Mouse (Mus musculus) ovary, postnatal 36 days (tissue): ENCODE measurements around the gene Ankrd35.
"Not testable (repeated sequence)": the region's sequence is repeated elsewhere in the genome, so short reads cannot be mapped to it uniquely, and the experiment has no call there.

Experiments used
- DNase-seq: peaks from one replicate; pipeline ENCODE4 v3.0.0; 2022; ENCODE audit warnings: low spot score, mixed read lengths

The Ankrd35 gene

GRCm38 (mm10) chr3:96673514-96673913, 3.6 kb downstream of the Ankrd35 start:
- no peak for DNase-seq

DNA sequence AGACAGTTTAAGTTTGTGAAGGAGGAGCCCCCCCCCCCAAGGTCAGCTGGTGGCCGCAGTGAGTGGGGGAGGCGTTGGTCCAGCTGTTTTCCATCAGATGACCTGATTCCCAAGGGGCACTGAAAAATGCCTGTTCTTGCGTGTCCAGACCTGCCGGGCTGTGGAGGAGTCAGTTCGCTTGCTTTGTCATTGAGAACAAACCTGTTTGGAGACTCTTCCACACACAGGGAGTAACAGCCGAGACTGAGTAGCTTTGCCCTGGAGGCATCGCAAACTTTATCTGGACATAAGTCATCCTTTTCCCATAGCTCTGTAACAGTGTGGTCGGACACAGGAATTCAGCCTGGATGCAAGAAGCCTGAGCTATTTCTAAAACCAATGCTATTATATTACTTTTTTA, 4.5 kb downstream of the Ankrd35 start:
- DNase-seq = peak; percentile 16

GRCm38 (mm10) chr3:96675171-96675570, 5.2 kb downstream of the Ankrd35 start:
- no peak for DNase-seq

GRCm38 (mm10) chr3:96675690-96676089, 5.8 kb downstream of the Ankrd35 start:
- DNase-seq = no peak

DNA sequence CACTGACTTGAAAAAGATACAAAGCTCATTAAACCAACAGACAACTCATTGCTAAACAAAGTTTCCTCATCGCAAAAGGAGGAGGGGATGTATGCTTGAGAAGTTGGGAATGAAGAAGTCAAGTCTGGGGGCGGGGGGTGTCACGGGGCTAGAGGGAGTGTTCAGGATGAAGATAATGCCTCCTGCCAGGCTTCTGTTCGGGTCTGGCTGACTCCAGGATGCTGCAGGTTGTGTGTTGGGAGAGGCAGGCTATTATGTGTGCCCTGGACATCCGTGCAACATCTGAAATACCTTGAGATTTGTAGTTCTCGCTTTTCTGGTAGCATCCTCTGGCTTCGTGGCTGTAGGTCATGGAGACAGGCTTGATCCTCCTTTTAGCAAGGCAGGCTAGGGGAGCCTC, 8.5 kb downstream of the Ankrd35 start:
- DNase-seq = no peak

GRCm38 (mm10) chr3:96679159-96679674, 9.3 kb downstream of the Ankrd35 start:
- DNase-seq = no peak

DNA sequence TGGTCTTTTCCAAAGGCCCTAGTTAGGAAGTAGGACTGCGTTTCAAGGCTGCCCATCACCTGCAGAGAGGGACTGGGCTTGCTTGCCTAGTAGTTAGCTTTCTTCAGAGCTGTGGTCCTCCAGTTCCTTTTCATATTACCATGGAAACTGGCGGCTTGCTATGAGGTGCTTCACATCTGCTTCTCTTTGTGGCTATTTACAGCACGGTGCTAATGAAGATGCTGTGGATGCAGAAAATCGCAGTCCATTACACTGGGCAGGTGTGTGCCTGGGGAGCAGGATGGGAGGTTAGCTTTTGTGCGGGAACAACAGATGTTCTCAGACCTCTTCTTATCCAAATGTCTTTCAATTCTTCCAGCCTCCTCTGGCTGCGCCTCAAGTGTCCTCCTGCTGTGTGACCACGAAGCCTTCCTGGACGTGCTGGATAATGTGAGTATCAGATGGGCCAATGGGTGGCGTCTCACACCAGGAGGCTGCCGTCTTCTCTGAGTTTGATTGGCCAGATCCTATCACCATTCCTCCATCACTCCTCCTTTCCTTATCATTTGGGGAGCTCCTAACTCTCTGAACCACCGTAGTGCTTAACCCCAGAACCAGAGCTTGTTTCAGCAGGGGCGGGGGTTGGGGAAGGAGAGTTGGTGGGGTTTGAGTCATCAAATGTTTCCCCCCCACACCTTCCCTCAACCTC, 10.5 kb downstream of the Ankrd35 start:
- no peak for DNase-seq

DNA sequence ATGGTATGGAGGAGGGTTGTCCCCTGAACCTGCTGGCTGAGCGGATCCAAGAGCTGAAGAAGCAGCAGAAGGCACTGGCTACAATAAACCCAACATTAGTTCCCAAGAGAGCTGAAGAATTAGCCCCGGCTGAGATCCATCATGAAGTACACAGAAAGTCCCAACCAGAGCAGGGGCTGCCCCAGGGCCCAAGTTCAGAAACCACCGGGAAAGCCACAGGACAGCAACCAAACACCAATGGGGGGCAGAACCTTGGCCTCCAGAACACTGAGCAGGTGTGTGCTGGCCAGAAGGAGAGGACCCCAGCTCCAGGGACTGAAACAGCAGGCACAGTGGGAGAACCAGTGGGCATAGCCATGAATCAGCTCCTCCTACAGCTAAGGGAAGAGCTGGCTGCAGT, 13.6 kb downstream of the Ankrd35 start:
- no peak for DNase-seq

DNA sequence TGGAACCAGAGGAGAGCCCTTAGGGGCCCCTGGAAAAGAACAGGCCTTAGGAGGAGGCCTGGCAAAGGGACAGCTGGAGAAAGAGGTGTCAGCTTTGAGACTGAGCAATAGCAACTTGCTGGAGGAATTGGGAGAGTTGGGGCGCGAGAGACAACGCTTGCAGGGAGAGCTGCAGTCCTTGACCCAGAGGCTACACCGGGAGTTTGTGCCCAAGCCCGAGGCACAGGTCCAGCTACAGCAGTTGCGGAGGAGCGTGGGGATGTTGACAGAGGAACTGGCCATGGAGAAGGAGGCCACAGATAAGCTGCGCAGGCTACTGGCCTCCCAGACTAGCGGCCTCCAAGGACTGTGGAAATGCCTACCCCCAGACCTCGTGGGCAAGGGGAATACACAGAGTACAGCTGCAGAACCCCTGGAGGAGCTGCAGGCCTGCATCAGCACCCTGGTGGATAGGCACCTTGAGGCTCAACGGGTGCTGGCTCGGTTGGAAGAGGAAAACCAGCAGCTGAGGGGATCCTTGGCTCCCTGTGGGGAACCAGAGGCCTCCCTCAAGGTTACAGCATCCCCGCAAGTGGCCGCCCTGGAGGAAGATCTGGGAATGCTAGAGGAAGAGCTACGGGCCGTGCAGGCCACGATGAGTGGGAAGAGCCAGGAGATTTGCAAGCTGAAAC, 14.4 kb downstream of the Ankrd35 start:
- peak; percentile 72 for DNase-seq

GRCm38 (mm10) chr3:96684822-96685156, 14.9 kb downstream of the Ankrd35 start:
- no peak for DNase-seq

- not testable (repeated sequence) for DNase-seq
These were observed 16.1 kb downstream of the Ankrd35 start for GRCm38 (mm10) chr3:96686057-96686456.

DNA sequence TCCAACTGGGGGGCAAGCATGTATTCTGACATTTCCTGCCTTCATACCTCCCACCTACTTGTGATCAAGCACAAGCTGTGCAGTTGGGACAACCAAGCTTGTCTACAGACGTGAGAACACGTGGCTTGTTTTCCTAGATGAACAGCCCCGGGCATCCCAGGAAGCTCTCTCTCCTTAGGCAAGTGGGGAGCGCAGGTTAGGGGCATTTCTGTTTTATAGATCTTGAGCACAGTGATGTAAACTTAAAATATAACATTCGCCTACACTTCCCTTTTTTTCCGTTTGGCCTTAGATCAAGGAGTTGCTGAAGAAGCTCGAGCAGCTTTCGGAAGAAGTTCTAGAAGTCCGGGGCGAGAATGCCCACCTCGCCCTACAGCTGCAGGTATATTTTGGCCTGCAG, 18.9 kb downstream of the Ankrd35 start:
- no peak for DNase-seq

DNA sequence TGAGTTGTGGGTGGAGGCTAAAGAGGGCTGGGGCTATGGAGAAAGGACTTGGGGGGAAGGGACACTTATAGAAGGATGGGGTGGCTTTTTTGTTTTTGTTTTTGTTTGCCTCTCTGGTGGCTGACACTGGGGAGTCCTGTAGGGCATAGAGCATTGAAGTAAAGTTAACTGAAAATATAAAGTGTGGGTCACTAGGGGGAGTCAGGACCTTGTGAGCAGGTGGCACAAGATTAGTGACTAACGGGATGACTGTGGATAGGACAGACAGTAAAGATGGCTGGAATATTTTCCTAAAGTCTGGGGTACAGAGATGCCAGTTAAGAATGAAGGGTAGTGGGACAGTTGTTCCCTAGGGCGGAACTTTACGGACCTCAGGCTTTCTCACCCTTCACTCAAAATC, 20.4 kb downstream of the Ankrd35 start:
- no peak for DNase-seq

- DNase-seq = peak; percentile 62
These were observed 22.6 kb downstream of the Ankrd35 start for GRCm38 (mm10) chr3:96692506-96692905.

DNA sequence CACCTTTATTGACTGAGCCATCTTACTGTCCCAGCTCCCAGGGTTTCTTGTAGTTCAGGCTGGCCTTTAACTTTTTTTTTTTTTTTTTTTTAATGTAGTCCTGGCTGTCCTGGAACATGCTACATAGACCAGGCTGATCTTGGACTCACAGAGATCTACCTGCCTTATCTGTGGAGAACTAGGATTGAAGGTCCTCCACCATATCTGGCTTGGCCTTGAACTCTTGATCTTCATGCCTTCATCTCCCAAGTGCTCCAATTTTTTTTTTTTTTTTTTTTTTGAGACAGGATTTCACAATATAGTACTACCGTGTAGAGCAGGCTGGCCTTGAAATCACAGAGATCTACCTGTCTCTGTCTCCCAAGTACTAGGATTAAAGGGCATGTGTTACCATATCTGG, 23.6 kb downstream of the Ankrd35 start:
- no peak for DNase-seq

GRCm38 (mm10) chr3:96696198-96696765, 26.4 kb downstream of the Ankrd35 start, which contains the start of gene Pias3:
TSS of gene Pias3 (plus strand) at chr3:96696384.
- DNase-seq = peak; percentile 88

GRCm38 (mm10) chr3:96696766-96697732, 27.1 kb downstream of the Ankrd35 start:
- DNase-seq = peak; percentile 94

GRCm38 (mm10) chr3:96698993-96699690, 29.2 kb downstream of the Ankrd35 start:
- DNase-seq = no peak

DNA sequence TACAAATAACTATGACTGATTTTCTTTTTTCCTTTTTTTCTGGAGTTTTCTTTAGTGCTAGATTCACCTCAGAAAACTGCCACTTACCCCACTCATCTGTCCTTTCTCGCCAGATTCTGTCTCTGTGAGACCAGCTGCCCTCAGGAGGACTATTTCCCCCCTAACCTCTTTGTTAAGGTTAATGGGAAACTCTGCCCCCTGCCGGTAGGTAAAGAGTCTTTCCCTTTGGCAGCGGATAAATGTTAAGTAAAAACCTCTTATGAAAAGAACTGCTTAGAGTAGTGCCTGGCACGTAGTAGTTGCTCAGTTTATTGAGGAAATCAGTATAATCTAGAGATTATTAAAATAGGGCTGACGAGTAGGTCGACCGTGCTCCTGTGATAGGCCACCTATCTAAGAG, 30.4 kb downstream of the Ankrd35 start:
- no peak for DNase-seq

GRCm38 (mm10) chr3:96701003-96701402, 31.1 kb downstream of the Ankrd35 start:
- no peak for DNase-seq

GRCm38 (mm10) chr3:96704778-96705177, 34.8 kb downstream of the Ankrd35 start:
- no peak for DNase-seq
